9 mouse cellular contexts compared by ENCODE assay signal in genomic region chr8:46868346-46869065, GRCm38 (mm10).
DNase-seq lines count a peak whose midpoint lies in the region; ATAC-seq and TF ChIP-seq lines count a peak whose summit lies in the region.
"Had no signal": no experiment of that assay in that cellular context is flagged by ENCODE, and none has a peak within 500 bp of the region (broad histone marks: within the 10 kb centered on the region; RNA-seq: fewer than 3 reads in every experiment).

No protein-coding gene starts in this region.

- DNase-seq in gastrocnemius, adult 18-20 months (ENCODE audit: low spot score) = peak; percentile 82
- DNase-seq in gastrocnemius, postnatal 10 days = no peak
- peak; percentile 95 for DNase-seq in NIH3T3 (ENCODE audit: low read depth)
- DNase-seq in lung, postnatal 25 days (ENCODE audit: low spot score) = peak; percentile 86
- no peak for DNase-seq in midbrain, postnatal 0 days (ENCODE audit: low spot score)
- DNase-seq in midbrain, embryonic 10.5 days (ENCODE audit: low spot score) = no peak

- H3K4me2 ChIP-seq in hindbrain, embryonic 16.5 days (ENCODE audit: low read length) = no peak overlapping the region
- no peak overlapping the region for H3K4me2 ChIP-seq in midbrain, postnatal 0 days (ENCODE audit: low read depth, low read length, poor library complexity, severe bottlenecking)
- H3K4me2 ChIP-seq: neural tube, embryonic 12.5 days had no signal

- WGBS in hindbrain, embryonic 16.5 days = 68% methylated on average over 8 of the region's 8 CpGs
- 59% methylated on average over 8 of the region's 8 CpGs for WGBS in midbrain, postnatal 0 days
- 80% methylated on average over 8 of the region's 8 CpGs for WGBS in midbrain, embryonic 10.5 days

- ATAC-seq in granulocyte monocyte progenitor cell, adult 5-6 weeks (replicated peaks; ENCODE audit: poor library complexity, severe bottlenecking) = peak; percentile 46; the same call in 1 of the 2 replicates
- ATAC-seq in hindbrain, embryonic 16.5 days = no peak
- ATAC-seq in midbrain, postnatal 0 days (ENCODE audit: low FRiP score) = no peak

- no peak for TF ChIP-seq CTCF in midbrain, postnatal 0 days (IDR thresholded peaks at IDR 0.05)

- H3K36me3 ChIP-seq in hindbrain, embryonic 16.5 days (ENCODE audit: control insufficient read depth, insufficient read depth, low read length) = no peaks in the 10 kb centered on the region
- no peaks in the 10 kb centered on the region for H3K36me3 ChIP-seq in midbrain, postnatal 0 days (ENCODE audit: insufficient read depth, low read length)
- no peaks in the 10 kb centered on the region for H3K36me3 ChIP-seq in midbrain, embryonic 10.5 days
- H3K36me3 ChIP-seq: neural tube, embryonic 12.5 days had no signal

- H3K27ac ChIP-seq in hindbrain, embryonic 16.5 days (ENCODE audit: low read depth, low read length) = no peak overlapping the region
- no peak overlapping the region for H3K27ac ChIP-seq in midbrain, postnatal 0 days (ENCODE audit: low read depth, low read length)
- H3K27ac ChIP-seq in midbrain, embryonic 10.5 days (replicated peaks) = no peak overlapping the region
- H3K27ac ChIP-seq: neural tube, embryonic 12.5 days had no signal

- no peaks in the 10 kb centered on the region for H3K9me3 ChIP-seq in hindbrain, embryonic 16.5 days (ENCODE audit: control insufficient read depth, low read length)
- no peaks in the 10 kb centered on the region for H3K9me3 ChIP-seq in midbrain, postnatal 0 days (ENCODE audit: low read length)
- no peaks in the 10 kb centered on the region for H3K9me3 ChIP-seq in midbrain, embryonic 10.5 days (replicated peaks)
- H3K9me3 ChIP-seq: neural tube, embryonic 12.5 days had no signal

- no peak overlapping the region for H3K9ac ChIP-seq in hindbrain, embryonic 16.5 days (ENCODE audit: low read depth, low read length)
- no peak overlapping the region for H3K9ac ChIP-seq in midbrain, postnatal 0 days (replicated peaks; ENCODE audit: low read length, poor library complexity, severe bottlenecking)
- H3K9ac ChIP-seq: neural tube, embryonic 12.5 days had no signal

- no peak overlapping the region for H3K4me3 ChIP-seq in hindbrain, embryonic 16.5 days (ENCODE audit: low read length)
- H3K4me3 ChIP-seq in midbrain, postnatal 0 days (ENCODE audit: low read depth, low read length) = no peak overlapping the region
- H3K4me3 ChIP-seq in midbrain, embryonic 10.5 days = no peak overlapping the region
- H3K4me3 ChIP-seq: neural tube, embryonic 12.5 days had no signal

- H3K4me1 ChIP-seq in hindbrain, embryonic 16.5 days (ENCODE audit: control insufficient read depth, insufficient read depth, low read depth, low read length) = no peaks in the 10 kb centered on the region
- no peaks in the 10 kb centered on the region for H3K4me1 ChIP-seq in midbrain, postnatal 0 days (ENCODE audit: insufficient read depth, low read length)
- peaks cover 13% of the 10 kb centered on the region for H3K4me1 ChIP-seq in midbrain, embryonic 10.5 days
- H3K4me1 ChIP-seq: neural tube, embryonic 12.5 days had no signal

- no peaks in the 10 kb centered on the region for H3K27me3 ChIP-seq in hindbrain, embryonic 16.5 days (replicated peaks; ENCODE audit: control insufficient read depth, insufficient read depth, low read length)
- H3K27me3 ChIP-seq in midbrain, postnatal 0 days (ENCODE audit: insufficient read depth, low read length) = no peaks in the 10 kb centered on the region
- no peaks in the 10 kb centered on the region for H3K27me3 ChIP-seq in midbrain, embryonic 10.5 days (ENCODE audit: low read depth, poor library complexity, severe bottlenecking)
- H3K27me3 ChIP-seq: neural tube, embryonic 12.5 days had no signal

Comparison
In these comparisons a context has a peak if more than half of its experiments do, and no peak if none do; other contexts are left out.
1. DNase-seq: peak in gastrocnemius, adult 18-20 months (single experiment), NIH3T3 (single experiment) and lung, postnatal 25 days (single experiment); none in gastrocnemius, postnatal 10 days (single experiment), midbrain, postnatal 0 days (single experiment) and midbrain, embryonic 10.5 days (single experiment).